Mouse (Mus musculus): Measurements from ENCODE around the gene Pagr1b. TPM values are rescaled to one million over a fixed set of nuclear protein-coding genes. Genes with fewer than 3 reads are reported as not detected.

Pagr1b gene
- total and polyA plus RNA-seq, 3 experiments, result 0.30 to 6.6 TPM; not detected in 1

- H3K4me2 ChIP-seq (ENCODE audit: insufficient read depth, low read depth, poor library complexity, severe bottlenecking), result peak overlapping the region; percentile 52
- peaks cover 34 to 73% of the 10 kb centered on the region in 2 experiments for H3K36me3 ChIP-seq (replicated peaks in 1 of 2; ENCODE audit: control insufficient read depth in 1 of 2, insufficient read depth in 1 of 2, low read length in 1 of 2)
- H3K27ac ChIP-seq (ENCODE audit: insufficient read depth, low read depth), result peak overlapping the region; percentile 57
- H3K4me1 ChIP-seq (ENCODE audit: control insufficient read depth in 1 of 2, insufficient read depth in 2 of 2), result peaks cover 17 to 44% of the 10 kb centered on the region in 2 experiments
- H3K9ac ChIP-seq (ENCODE audit: insufficient read depth, low read depth), result peak overlapping the region; percentile 99
- no peaks in the 10 kb centered on the region for H3K9me3 ChIP-seq (replicated peaks; ENCODE audit: low read length)
- in situ Hi-C loops (cut with MboI; ENCODE audit: low pct_ligation_motif_present, low pct_unique_long_range_greater_than_20kb, low sequenced_read_pairs) (no loop called here), dilution Hi-C loops (cut with MboI; ENCODE audit: extremely low pct_ligation_motif_present, extremely low pct_unique_long_range_greater_than_20kb, low sequenced_read_pairs) (no loop called here)
- H3K79me2 ChIP-seq (replicated peaks; ENCODE audit: control insufficient read depth, extremely low read depth, insufficient read depth, poor library complexity, severe bottlenecking), result peaks cover 22% of the 10 kb centered on the region
- H3K27me3 ChIP-seq (replicated peaks), result no peaks in the 10 kb centered on the region
- DNase-seq (ENCODE audit: extremely low read depth), result no peak
- peak; percentile 52; the same call in 1 of the 2 replicates for TF ChIP-seq UBTF (IDR thresholded peaks at IDR 0.05; ENCODE audit: low read depth, low read length)
- TF ChIP-seq MXI1 (IDR thresholded peaks at IDR 0.05; ENCODE audit: low read depth, low read length), result no peak
- no peak for TF ChIP-seq MEF2A (IDR thresholded peaks at IDR 0.05; ENCODE audit: borderline replicate concordance, low read depth, low read length)
- peak; percentile 33; the same call in 1 of the 2 replicates for TF ChIP-seq ZMIZ1 (IDR thresholded peaks at IDR 0.05; ENCODE audit: low read depth, low read length)
- TF ChIP-seq ZC3H11A (IDR thresholded peaks at IDR 0.05; ENCODE audit: low read depth, low read length), result no peak
- H3K4me3 ChIP-seq (replicated peaks in 1 of 3; ENCODE audit: low read depth in 2 of 3, low read length in 2 of 3, poor library complexity in 1 of 3), result peak overlapping the region; percentile 67 to 78 (median 76)
Observed at GRCm38 (mm10) chr7:127025556-127026160, 9.4 kb upstream of the Pagr1b start.

- Histone ChIP-seq H3K4me1 (ENCODE audit: control insufficient read depth in 1 of 2, insufficient read depth in 2 of 2) (peaks cover 17 to 49% of the 10 kb centered on the region in 2 experiments), H3K4me2 (ENCODE audit: insufficient read depth, low read depth, poor library complexity, severe bottlenecking) (peak overlapping the region; percentile 66), H3K27ac (ENCODE audit: insufficient read depth, low read depth) (peak overlapping the region; percentile 57), H3K27me3 (replicated peaks) (no peaks in the 10 kb centered on the region), H3K9me3 (replicated peaks; ENCODE audit: low read length) (no peaks in the 10 kb centered on the region), H3K36me3 (replicated peaks in 1 of 2; ENCODE audit: control insufficient read depth in 1 of 2, insufficient read depth in 1 of 2, low read length in 1 of 2) (peaks cover 30 to 68% of the 10 kb centered on the region in 2 experiments), H3K9ac (ENCODE audit: insufficient read depth, low read depth) (peak overlapping the region; percentile 99), H3K4me3 (replicated peaks in 1 of 3; ENCODE audit: low read depth in 2 of 3, low read length in 2 of 3, poor library complexity in 1 of 3) (peak overlapping the region; percentile 67 to 78 (median 76)), H3K79me2 (replicated peaks; ENCODE audit: control insufficient read depth, extremely low read depth, insufficient read depth, poor library complexity, severe bottlenecking) (peaks cover 22% of the 10 kb centered on the region)
- DNase-seq (ENCODE audit: extremely low read depth), result peak; percentile 78
- in situ Hi-C loops (cut with MboI; ENCODE audit: low pct_ligation_motif_present, low pct_unique_long_range_greater_than_20kb, low sequenced_read_pairs) (loop anchor here (5.0 kb wide), 1 partner anchor 138 kb away; no protein-coding TSS in a partner anchor), dilution Hi-C loops (cut with MboI; ENCODE audit: extremely low pct_ligation_motif_present, extremely low pct_unique_long_range_greater_than_20kb, low sequenced_read_pairs) (no loop called here)
- TF ChIP-seq MAZ (IDR thresholded peaks at IDR 0.05; ENCODE audit: low read depth, low read length) (0 out of 2 replicates have a peak, but pooled peaks have one; percentile 54), ETS1 (conservative IDR thresholded peaks at IDR 0.05; ENCODE audit: low read depth, low read length) (0 out of 2 replicates have a peak, but pooled peaks have one; percentile 24), JUND (conservative IDR thresholded peaks at IDR 0.05; ENCODE audit: low read depth, low read length) (no peak), HCFC1 (IDR thresholded peaks at IDR 0.05; ENCODE audit: low read depth, low read length) (peak; percentile 31), CTCF (conservative IDR thresholded peaks at IDR 0.05 in 1 of 2, IDR thresholded peaks at IDR 0.05 in 1 of 2; ENCODE audit: low read depth in 2 of 2, low read length in 2 of 2) (peak in 1 of 2 experiments; percentile 70; a peak in 2 of 4 replicates), POLR2A (IDR thresholded peaks at IDR 0.05; ENCODE audit: low read depth, low read length) (peak; percentile 54; the same call in 1 of the 2 replicates), SMC3 (IDR thresholded peaks at IDR 0.05; ENCODE audit: low read depth, low read length) (peak; percentile 53), USF2 (conservative IDR thresholded peaks at IDR 0.05; ENCODE audit: low read depth, low read length) (peak; percentile 23; the same call in 1 of the 2 replicates), TCF12 (IDR thresholded peaks at IDR 0.05; ENCODE audit: low read depth, low read length) (peak; percentile 42), MAX (IDR thresholded peaks at IDR 0.05; ENCODE audit: low read length) (peak; percentile 98), MYC (IDR thresholded peaks at IDR 0.05; ENCODE audit: low read depth, low read length) (peak; percentile 95), CHD1 (IDR thresholded peaks at IDR 0.05; ENCODE audit: low read depth, low read length) (0 out of 2 replicates have a peak, but pooled peaks have one; percentile 48), USF1 (IDR thresholded peaks at IDR 0.05; ENCODE audit: low read depth, low read length) (peak; percentile 48), BHLHE40 (IDR thresholded peaks at IDR 0.05; ENCODE audit: low read depth, low read length) (peak; percentile 91), NELFE (IDR thresholded peaks at IDR 0.05; ENCODE audit: low read depth, low read length) (0 out of 2 replicates have a peak, but pooled peaks have one; percentile 37), CHD2 (IDR thresholded peaks at IDR 0.05; ENCODE audit: low read length) (peak; percentile 65), JUN (IDR thresholded peaks at IDR 0.05; ENCODE audit: insufficient read depth, low read depth, low read length) (no peak), IRF4 (IDR thresholded peaks at IDR 0.05; ENCODE audit: low read depth, low read length) (peak; percentile 52; the same call in 1 of the 2 replicates), ZNF384 (IDR thresholded peaks at IDR 0.05; ENCODE audit: low read depth, low read length) (no peak), MXI1 (IDR thresholded peaks at IDR 0.05; ENCODE audit: low read depth, low read length) (peak; percentile 96), RCOR1 (conservative IDR thresholded peaks at IDR 0.05; ENCODE audit: low read depth, low read length) (no peak), GABPA (IDR thresholded peaks at IDR 0.05; ENCODE audit: insufficient replicate concordance, low read depth, low read length) (no peak), ZC3H11A (IDR thresholded peaks at IDR 0.05; ENCODE audit: low read depth, low read length) (no peak), SIN3A (IDR thresholded peaks at IDR 0.05; ENCODE audit: low read length) (peak; percentile 67), RAD21 (IDR thresholded peaks at IDR 0.05; ENCODE audit: low read depth, low read length) (peak; percentile 59), NRF1 (IDR thresholded peaks at IDR 0.05; ENCODE audit: low read depth, low read length) (peak; percentile 43; the same call in 1 of the 2 replicates)
Observed at GRCm38 (mm10) chr7:127024755-127025555, 8.7 kb upstream of the Pagr1b start.

Measured in CH12.LX (cell line).